Mouse (Mus musculus) forebrain, embryonic 13.5 days (tissue): ENCODE results near the gene Hoxb9. TPM values are rescaled to one million over a fixed set of nuclear protein-coding genes. Genes with fewer than 3 reads are reported as not detected.

ENCODE experiments used
- ATAC-seq: fragments of 200-750 bp; cut with Nextera tagmentation; 2 replicates; pipeline ENCODE4 v1.8.0; 2017
- H3K27ac ChIP-seq: fragments of 300-500 bp; sonication (generic); 2 replicates; pipeline ENCODE4 v1.5.1; 2015; ENCODE audit warnings: inconsistent platforms, mild to moderate bottlenecking, moderate library complexity
- H3K27me3 ChIP-seq: fragments of 300-500 bp; sonication (generic); 2 replicates; pipeline ENCODE4 v1.6.1; 2015; ENCODE audit warnings: mild to moderate bottlenecking, inconsistent platforms
- H3K36me3 ChIP-seq: fragments of 300-500 bp; sonication (generic); 2 replicates; pipeline ENCODE4 v1.6.1; 2015; ENCODE audit warnings: mild to moderate bottlenecking, inconsistent platforms; ENCODE audit not compliant: poor library complexity, severe bottlenecking
- H3K4me1 ChIP-seq: fragments of 300-500 bp; sonication (generic); 2 replicates; pipeline ENCODE4 v1.6.1; 2015; ENCODE audit warnings: inconsistent platforms
- H3K4me2 ChIP-seq: fragments of 300-500 bp; sonication (generic); 2 replicates; pipeline ENCODE4 v1.6.1; 2015; ENCODE audit warnings: inconsistent platforms, mild to moderate bottlenecking, moderate library complexity
- H3K4me3 ChIP-seq: fragments of 300-500 bp; sonication (generic); 2 replicates; pipeline ENCODE4 v1.5.1; 2015; ENCODE audit warnings: mild to moderate bottlenecking, inconsistent platforms
- H3K9ac ChIP-seq: fragments of 300-500 bp; sonication (generic); 2 replicates; pipeline ENCODE4 v1.6.1; 2015; ENCODE audit warnings: mild to moderate bottlenecking, inconsistent platforms
- H3K9me3 ChIP-seq: fragments of 300-500 bp; sonication (generic); replicated peaks from 2 replicates; pipeline ENCODE4 v1.6.1; 2016; ENCODE audit warnings: inconsistent platforms
- WGBS: fragments of 180-500 bp; shearing (Covaris S2); methylation state at CpG from one replicate; pipeline ENCODE4 v1.1.7; 2015; 5-methylcytosine and 5-hydroxymethylcytosine counted together
- polyA plus RNA-seq: library from polyadenylated mRNA; unstranded; fragments of >200 nt; fragmentation: Nextera tagmentation; extraction: Ambion mirVana; gene quantifications from 2 replicates; pipeline ENCODE4 v1.2.1, GENCODE M21; 2015

Hoxb9 gene
- polyA plus RNA-seq, 1 experiment from 2014 or later, result not detected

DNA sequence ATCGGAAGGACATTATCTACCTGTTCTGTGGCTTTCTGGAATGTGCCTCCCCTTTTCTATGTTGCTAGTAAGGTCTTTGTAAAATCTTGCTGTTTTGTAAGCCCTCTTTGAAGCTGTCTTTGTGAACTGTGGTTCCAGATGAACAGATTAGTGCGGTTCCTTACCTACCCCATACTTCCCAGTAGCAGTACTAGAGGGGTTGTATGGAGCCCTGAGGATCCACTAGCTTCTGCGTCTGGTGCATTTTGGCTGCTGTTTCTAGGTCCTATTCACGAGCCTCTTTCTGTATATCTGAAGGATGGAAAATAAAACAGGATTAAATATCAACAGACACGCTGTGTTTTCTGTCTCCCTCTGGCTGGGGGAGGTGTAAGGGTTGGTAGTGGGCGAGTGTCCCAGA is 18.6 kb downstream of the Hoxb9 start:
- H3K27me3 ChIP-seq, result peaks cover 99% of the 10 kb centered on the region
- no peak overlapping the region for H3K4me3 ChIP-seq
- no peaks in the 10 kb centered on the region for H3K9me3 ChIP-seq
- ATAC-seq, result no peak
- H3K4me1 ChIP-seq, result peaks cover 9% of the 10 kb centered on the region; the same call in 1 of the 2 replicates
- WGBS, result 6% methylated on average over 6 of the region's 6 CpGs
- H3K9ac ChIP-seq, result no peak overlapping the region
- no peak overlapping the region for H3K27ac ChIP-seq
- H3K4me2 ChIP-seq, result no peak overlapping the region
- no peaks in the 10 kb centered on the region for H3K36me3 ChIP-seq

DNA sequence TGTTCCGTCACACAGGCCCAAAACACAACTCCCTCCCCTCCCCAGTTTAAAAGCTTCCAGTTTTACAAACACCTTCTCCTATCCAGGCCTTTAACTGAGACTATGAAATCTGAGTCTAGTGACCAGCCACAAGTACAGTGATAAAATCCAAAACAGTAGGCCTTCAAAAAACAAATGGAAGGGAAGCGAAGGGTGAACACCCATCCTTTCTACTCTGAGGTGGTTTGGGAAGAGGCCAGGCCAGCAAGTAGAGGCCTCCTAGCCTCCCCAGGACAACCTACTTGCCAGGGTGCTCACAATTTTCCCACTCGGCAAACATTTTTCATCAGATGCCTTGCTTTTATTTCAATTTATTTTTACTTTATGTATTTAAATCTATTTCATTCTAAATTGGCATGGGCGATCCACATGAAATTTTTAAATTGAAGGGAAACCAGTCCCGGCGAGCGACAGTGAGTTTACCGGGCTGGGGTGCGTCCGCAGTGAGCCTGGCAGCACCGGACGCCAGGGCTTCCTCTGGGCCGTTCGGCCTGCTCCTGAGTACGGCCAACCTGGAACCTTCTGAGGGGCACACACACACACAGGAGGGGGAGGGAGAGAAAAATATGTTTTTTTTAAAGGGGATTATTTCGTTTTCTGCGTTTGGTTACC is 19.6 kb downstream of the Hoxb9 start:
- H3K9me3 ChIP-seq, result no peaks in the 10 kb centered on the region
- ATAC-seq, result no peak

DNA sequence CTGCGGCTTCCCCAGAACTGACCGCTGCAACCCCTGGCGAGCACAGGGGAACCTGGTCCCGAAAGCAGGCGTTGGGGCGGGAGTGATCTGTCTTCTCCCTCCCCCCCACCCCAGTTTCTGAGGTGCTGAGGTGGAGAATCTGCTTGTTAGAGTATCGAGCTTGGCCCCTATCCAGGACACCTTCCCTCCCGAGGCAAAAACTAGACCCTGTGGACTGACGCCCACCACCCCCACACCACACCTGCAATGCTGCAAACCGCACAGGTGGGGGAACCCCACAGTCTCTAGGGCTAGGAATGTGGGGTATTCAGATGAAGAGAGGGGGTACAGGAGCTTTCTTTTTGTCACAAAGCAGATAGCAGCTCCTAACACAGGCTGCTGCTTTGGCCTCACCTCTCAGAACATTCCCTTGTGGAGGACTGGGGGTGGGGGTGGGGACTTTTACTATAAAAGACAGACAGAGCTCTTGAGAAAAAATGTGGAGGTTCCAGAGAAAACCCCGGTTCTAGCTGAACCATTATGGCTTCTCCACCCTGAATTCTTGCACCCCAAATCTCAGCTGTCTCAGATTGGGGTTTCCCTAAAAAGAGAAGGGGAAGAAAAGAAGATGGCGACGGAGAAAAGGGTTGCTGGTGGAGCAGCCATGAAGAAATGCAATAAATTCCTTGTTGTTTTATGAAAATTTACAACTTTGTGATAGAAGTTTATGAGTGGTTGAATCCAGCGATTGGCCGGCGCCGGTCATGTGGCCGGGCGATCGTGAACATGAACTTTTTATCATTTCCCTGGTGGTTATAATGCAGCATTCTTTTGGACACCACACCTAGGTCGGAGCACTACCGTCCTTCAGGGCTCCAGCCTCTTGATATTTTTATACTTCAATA is 20.7 kb downstream of the Hoxb9 start, which contains the start of gene Hoxb6:
Gene Hoxb6 (plus strand): TSS at position 796 of the 884 bp plus-strand sequence.
- 2% methylated on average over 22 of the region's 22 CpGs for WGBS

More for the DNA sequence above, 19.6 kb downstream of the Hoxb9 start:
- 5% methylated on average over 17 of the region's 17 CpGs for WGBS
- Histone ChIP-seq H3K4me1 (peaks cover 9% of the 10 kb centered on the region; the same call in 1 of the 2 replicates), H3K36me3 (no peaks in the 10 kb centered on the region), H3K9ac (no peak overlapping the region), H3K4me2 (no peak overlapping the region), H3K27me3 (peaks cover 99% of the 10 kb centered on the region), H3K27ac (no peak overlapping the region), H3K4me3 (no peak overlapping the region)

DNA sequence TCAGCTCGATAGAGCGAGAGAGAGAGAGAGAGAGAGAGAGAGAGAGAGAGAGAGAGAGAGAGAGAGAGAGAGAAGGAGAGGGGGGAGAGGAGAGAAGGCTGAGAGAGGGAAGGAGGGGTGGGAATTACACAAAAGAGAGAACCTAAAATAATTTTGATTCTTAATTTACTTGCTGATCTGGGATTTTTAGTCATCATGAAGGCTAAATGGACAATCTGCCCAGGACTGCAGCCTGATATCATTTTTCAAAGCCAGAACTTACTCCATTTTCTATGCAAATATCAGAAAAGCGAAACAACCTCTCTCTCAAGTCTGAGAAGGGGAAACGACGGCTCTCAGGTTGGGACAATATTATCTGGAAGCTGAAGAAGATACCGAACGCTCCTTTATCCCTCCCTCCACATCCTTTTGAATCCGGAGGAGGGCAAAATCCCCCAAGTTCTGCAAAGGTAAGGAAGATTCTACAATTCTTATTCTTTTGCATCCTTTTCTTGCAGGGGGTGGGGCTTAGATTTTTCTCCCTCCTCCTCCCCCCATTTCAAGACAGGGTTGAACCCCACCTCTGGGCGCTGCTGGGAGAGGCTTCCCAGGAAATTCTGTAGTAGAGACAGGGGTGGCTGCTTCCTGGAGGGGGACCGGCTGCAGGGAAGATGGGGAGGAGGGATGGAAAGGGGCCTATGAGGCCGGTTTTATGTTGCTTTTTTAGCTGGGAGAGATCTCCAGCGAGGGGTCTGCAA is 21.5 kb downstream of the Hoxb9 start:
- Histone ChIP-seq H3K27ac (no peak overlapping the region), H3K9me3 (no peaks in the 10 kb centered on the region), H3K36me3 (no peaks in the 10 kb centered on the region), H3K9ac (no peak overlapping the region), H3K4me1 (no peaks in the 10 kb centered on the region), H3K27me3 (peaks cover 99% of the 10 kb centered on the region), H3K4me2 (no peak overlapping the region), H3K4me3 (no peak overlapping the region)
- WGBS, result 2% methylated on average over 12 of the region's 12 CpGs
- ATAC-seq, result no peak

More for the DNA sequence above, 20.7 kb downstream of the Hoxb9 start, which contains the start of gene Hoxb6:
- Histone ChIP-seq H3K27ac (no peak within 1 kb of the TSS), H3K4me1 (peaks cover 3% of the 10 kb centered on the region; the same call in 1 of the 2 replicates), H3K36me3 (no peaks in the 10 kb centered on the region), H3K4me2 (no peak within 1 kb of the TSS), H3K27me3 (peaks cover 99% of the 10 kb centered on the region), H3K4me3 (no peak within 1 kb of the TSS), H3K9me3 (no peaks in the 10 kb centered on the region), H3K9ac (no peak within 1 kb of the TSS)
- no peak for ATAC-seq

DNA sequence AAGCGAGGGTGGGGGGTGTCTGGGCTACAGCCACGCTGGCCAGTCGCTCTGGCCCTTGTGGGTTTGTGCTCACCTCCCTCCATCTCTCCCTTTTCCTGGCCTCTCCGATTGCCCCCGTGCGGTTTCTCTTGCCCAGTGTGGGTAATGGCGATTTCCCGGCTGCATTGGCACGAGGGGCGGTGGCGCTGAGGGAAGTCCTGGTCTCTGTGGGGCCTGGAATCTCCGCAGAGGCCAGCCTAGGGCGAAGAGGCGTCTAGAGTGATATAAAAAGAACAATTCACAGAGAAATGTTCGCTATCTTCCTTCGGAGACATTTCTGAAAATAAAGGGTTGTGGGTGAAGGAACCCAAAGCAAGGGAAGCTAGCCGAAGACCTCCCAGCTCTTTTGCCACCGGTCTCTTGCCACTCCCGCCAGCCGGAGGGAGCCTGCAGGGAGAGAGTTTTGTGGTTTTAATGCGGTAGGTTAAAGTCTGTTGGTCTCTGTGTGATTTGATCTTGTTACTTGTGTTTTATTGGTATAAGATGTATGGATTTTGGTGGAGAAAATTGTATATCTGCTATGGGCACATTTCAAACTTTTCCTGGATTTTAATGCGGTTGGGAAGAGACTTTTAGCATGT is 22.2 kb downstream of the Hoxb9 start:
- Histone ChIP-seq H3K9me3 (no peaks in the 10 kb centered on the region), H3K9ac (no peak overlapping the region), H3K27ac (no peak overlapping the region), H3K4me3 (no peak overlapping the region), H3K36me3 (no peaks in the 10 kb centered on the region), H3K4me2 (no peak overlapping the region), H3K4me1 (no peaks in the 10 kb centered on the region), H3K27me3 (peaks cover 99% of the 10 kb centered on the region)
- ATAC-seq, result no peak
- WGBS, result under 1% methylated on average over 22 of the region's 22 CpGs

DNA sequence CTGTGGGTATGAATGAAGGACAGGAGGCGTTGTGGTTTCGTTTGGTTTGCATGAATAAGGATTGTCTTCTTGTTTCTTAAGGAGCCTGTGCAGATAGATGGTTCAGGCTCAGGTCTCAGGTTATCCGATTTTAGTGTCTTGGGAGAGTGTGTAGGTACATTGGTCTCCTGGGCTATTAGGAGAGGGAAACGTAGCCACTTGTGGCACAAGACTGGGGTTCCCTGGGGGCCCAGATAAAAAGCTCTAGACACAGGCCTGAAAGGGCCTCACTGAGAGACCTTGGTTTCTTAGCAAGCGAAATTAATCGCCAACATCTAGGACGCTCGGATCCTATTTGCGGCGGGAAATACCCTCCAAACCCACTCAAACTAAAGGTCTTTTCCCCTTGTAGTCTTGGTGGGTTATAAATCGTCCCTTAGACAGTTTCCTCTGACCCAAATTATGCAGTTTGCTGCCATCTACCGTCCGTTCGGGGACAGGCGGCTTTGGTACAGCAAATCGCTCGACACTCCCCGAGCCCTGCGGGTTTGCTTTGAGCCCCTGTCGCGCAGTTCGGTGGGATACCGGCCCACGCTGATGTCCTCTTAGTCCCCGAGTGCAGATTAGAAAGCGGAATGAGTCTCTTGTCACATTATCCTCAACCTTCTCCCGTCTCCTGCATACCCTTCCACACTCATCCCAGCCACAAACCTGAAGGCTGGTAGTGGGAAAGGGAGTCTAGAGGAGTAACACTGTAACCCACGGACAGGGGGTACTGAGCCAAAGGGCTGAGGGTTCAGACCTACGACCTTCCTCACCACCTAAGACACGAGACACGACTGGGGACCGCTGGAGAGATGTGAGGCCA is 23.2 kb downstream of the Hoxb9 start:
- Histone ChIP-seq H3K4me1 (no peaks in the 10 kb centered on the region), H3K27me3 (peaks cover 99% of the 10 kb centered on the region), H3K36me3 (no peaks in the 10 kb centered on the region), H3K9ac (no peak overlapping the region), H3K4me3 (no peak overlapping the region), H3K27ac (no peak overlapping the region), H3K4me2 (no peak overlapping the region), H3K9me3 (no peaks in the 10 kb centered on the region)
- ATAC-seq, result no peak
- under 1% methylated on average over 32 of the region's 32 CpGs for WGBS

DNA sequence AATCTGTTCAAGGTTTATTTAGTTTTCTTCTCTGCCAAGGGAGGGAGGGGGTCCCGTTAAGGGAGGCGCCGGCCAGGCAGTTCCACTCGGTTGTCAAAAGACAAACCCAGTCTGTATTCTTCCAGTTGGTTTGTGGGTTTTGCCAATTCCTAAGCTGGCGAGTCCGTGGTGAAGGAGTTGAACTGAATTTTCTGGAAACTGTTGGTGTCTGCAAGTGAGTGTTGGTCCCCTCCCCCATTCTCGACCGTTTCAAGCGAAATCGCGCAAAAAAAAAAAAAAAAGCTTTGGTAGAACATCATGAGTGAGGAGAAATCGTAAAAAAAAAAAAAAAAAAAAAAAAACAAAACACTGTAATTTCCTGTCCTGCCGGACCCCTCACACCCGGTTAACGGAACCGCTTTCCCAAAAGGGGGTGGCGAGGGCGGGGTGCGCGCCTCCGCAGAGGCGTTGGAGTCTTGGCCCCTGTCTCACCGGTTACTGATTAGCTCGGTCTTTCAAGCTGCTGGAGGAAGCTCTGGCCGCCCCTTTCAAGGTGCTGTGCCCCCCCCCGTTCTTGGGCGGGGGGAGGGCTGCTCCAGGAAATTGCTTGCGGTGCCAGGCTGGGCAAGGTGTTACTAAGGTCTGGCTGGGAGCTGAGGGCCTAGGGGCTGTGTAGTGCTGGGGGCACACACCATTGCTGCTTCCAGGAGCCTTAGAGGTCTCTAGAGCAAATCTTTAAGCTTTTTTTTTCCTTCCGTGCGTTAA is 24.0 kb downstream of the Hoxb9 start:
- H3K4me2 ChIP-seq, result no peak overlapping the region

DNA sequence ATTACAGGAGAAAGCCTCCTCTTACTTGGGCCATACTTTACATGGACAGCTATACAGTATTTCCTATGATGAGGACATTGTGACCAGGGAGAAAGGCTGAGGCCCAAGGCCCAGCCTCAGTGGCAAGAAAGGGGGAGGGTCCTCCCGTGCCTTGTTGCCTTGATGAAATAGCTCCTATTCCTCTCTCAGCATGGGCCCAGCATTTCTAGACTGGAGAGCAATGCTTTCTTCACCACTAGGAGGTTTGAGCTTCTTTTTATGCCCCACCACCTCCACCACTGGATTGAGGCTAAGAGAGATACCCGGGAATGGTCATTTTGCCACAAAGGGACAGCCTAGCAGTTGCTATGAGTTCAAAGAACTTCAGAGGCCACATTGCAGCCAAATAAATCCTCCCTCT is 25.7 kb downstream of the Hoxb9 start:
- no peak overlapping the region for H3K4me2 ChIP-seq
- no peaks in the 10 kb centered on the region for H3K9me3 ChIP-seq
- H3K36me3 ChIP-seq, result no peaks in the 10 kb centered on the region
- H3K4me1 ChIP-seq, result no peaks in the 10 kb centered on the region
- H3K27ac ChIP-seq, result no peak overlapping the region
- ATAC-seq, result no peak
- no peak overlapping the region for H3K9ac ChIP-seq
- WGBS, result 5% methylated on average over 2 of the region's 2 CpGs
- H3K27me3 ChIP-seq, result peaks cover 100% of the 10 kb centered on the region
- no peak overlapping the region for H3K4me3 ChIP-seq

More for the DNA sequence above, 24.0 kb downstream of the Hoxb9 start:
- H3K36me3 ChIP-seq, result no peaks in the 10 kb centered on the region
- H3K27ac ChIP-seq, result no peak overlapping the region
- no peaks in the 10 kb centered on the region for H3K9me3 ChIP-seq
- H3K4me1 ChIP-seq, result no peaks in the 10 kb centered on the region
- no peak for ATAC-seq
- no peak overlapping the region for H3K4me3 ChIP-seq
- H3K27me3 ChIP-seq, result peaks cover 99% of the 10 kb centered on the region
- WGBS, result 2% methylated on average over 30 of the region's 30 CpGs
- H3K9ac ChIP-seq, result no peak overlapping the region

DNA sequence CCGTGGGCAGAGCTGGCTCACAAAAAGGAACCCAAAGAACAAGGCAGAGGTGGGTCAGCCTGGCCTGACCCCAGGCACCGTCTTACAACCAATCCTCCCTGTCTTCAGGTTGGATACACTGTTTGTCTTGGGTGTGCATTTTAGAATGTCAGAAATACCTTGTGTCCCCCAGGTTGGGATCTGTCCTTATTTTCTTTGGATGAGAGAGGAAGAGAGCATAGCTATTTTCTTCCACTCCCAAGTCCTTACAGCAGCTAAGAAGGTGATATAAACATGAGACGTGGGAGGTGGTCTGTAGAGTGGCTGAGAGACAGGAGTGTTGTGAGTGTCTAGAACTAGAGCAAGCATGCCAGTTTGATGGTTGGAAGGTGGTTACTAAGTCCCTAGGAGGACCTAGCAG is 26.2 kb downstream of the Hoxb9 start:
- no peaks in the 10 kb centered on the region for H3K36me3 ChIP-seq

DNA sequence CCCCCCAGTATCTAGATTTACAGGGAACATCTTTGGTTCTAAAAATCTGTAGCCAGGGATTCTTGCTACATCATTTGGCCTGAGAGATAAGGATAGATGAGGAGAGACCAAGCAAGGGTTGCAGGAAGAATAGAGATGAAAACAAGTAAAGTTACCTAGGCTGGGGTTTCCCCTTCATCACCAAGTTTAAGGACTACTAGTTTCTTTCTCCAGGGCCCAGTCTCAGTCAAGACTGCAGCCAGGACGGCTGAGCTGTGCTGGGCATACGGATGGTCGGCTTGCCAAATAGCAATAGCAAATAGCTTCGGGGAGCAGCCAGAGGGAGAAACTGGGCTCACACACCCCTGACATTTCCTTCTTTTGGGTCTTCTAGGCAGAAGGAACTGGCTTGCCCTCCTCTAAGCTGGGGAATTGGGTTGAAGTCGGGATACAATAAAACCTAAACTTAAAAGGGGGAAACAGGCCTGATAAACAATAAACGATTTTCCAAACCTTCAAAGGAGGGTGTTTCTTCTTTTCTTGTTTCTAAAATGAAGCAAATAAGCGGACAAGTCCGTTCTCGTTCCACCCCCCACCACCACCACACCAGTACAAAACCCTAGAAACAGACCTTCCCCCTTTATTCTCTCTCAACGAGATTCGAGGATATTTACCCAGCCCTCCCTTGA is 26.8 kb downstream of the Hoxb9 start:
- ATAC-seq, result no peak
- no peaks in the 10 kb centered on the region for H3K9me3 ChIP-seq
- 3% methylated on average over 11 of the region's 11 CpGs for WGBS
- H3K4me3 ChIP-seq, result no peak overlapping the region
- no peak overlapping the region for H3K4me2 ChIP-seq
- H3K36me3 ChIP-seq, result no peaks in the 10 kb centered on the region
- H3K4me1 ChIP-seq, result no peaks in the 10 kb centered on the region
- no peak overlapping the region for H3K9ac ChIP-seq
- H3K27ac ChIP-seq, result no peak overlapping the region
- H3K27me3 ChIP-seq, result peaks cover 100% of the 10 kb centered on the region

More for the DNA sequence above, 26.2 kb downstream of the Hoxb9 start:
- no peak for ATAC-seq
- no peak overlapping the region for H3K4me3 ChIP-seq
- H3K4me1 ChIP-seq, result no peaks in the 10 kb centered on the region
- no peak overlapping the region for H3K27ac ChIP-seq
- no peaks in the 10 kb centered on the region for H3K9me3 ChIP-seq
- H3K27me3 ChIP-seq, result peaks cover 100% of the 10 kb centered on the region
- 2% methylated on average over 3 of the region's 3 CpGs for WGBS
- H3K4me2 ChIP-seq, result no peak overlapping the region
- H3K9ac ChIP-seq, result no peak overlapping the region
